Mouse (Mus musculus): ENCODE measurements around the gene F2rl1. TPM values are rescaled to one million over a fixed set of nuclear protein-coding genes. Genes with fewer than 3 reads are reported as not detected.
"Not testable (repeated sequence)": the region's sequence is repeated elsewhere in the genome, so short reads cannot be mapped to it uniquely, and the experiment has no call there.

The F2rl1 gene
- polyA plus RNA-seq, 1 experiment from 2014 or later, result 11.4 TPM

- H3K4me1 ChIP-seq, result peaks cover 23% of the 10 kb centered on the region
- WGBS, result 7% methylated on average over 6 of the region's 6 CpGs
- no peak overlapping the region for H3K9ac ChIP-seq
- H3K4me3 ChIP-seq (replicated peaks), result 0 out of 2 replicates have a peak overlapping the region, but pooled peaks have one; percentile 30
- no peaks in the 10 kb centered on the region for H3K36me3 ChIP-seq
- peak; percentile 33; the same call in 1 of the 2 replicates for ATAC-seq (ENCODE audit: insufficient read depth, low FRiP score, low read depth)
- peak overlapping the region; percentile 52 for H3K4me2 ChIP-seq
- peak overlapping the region; percentile 67 for H3K27ac ChIP-seq
- H3K27me3 ChIP-seq (replicated peaks), result no peaks in the 10 kb centered on the region
- H3K9me3 ChIP-seq, result no peaks in the 10 kb centered on the region
Measured at GRCm38 (mm10) chr13:95548856-95549255, 23.8 kb upstream of the F2rl1 start.

- Histone ChIP-seq H3K27me3 (replicated peaks) (no peaks in the 10 kb centered on the region), H3K9me3 (no peaks in the 10 kb centered on the region), H3K27ac (peak overlapping the region; percentile 67), H3K4me1 (peaks cover 23% of the 10 kb centered on the region), H3K4me2 (peak overlapping the region; percentile 52), H3K9ac (no peak overlapping the region), H3K36me3 (no peaks in the 10 kb centered on the region), H3K4me3 (replicated peaks) (peak overlapping the region; percentile 30)
- 14% methylated on average over 20 of the region's 20 CpGs for WGBS
- peak; percentile 40; the same call in 1 of the 2 replicates for ATAC-seq (ENCODE audit: insufficient read depth, low FRiP score, low read depth)
Measured at GRCm38 (mm10) chr13:95548291-95548789, 23.3 kb upstream of the F2rl1 start.

GRCm38 (mm10) chr13:95547090-95547611, 22.1 kb upstream of the F2rl1 start:
- Histone ChIP-seq H3K9me3 (no peaks in the 10 kb centered on the region), H3K4me2 (no peak overlapping the region), H3K4me3 (replicated peaks) (no peak overlapping the region), H3K27ac (peak overlapping the region; percentile 67; the same call in 1 of the 2 replicates), H3K36me3 (no peaks in the 10 kb centered on the region), H3K4me1 (peaks cover 23% of the 10 kb centered on the region), H3K27me3 (replicated peaks) (no peaks in the 10 kb centered on the region), H3K9ac (no peak overlapping the region)
- ATAC-seq (ENCODE audit: insufficient read depth, low FRiP score, low read depth), result no peak
- 38% methylated on average over 12 of the region's 12 CpGs for WGBS

GRCm38 (mm10) chr13:95546251-95546650, 21.2 kb upstream of the F2rl1 start:
- Histone ChIP-seq H3K9ac (no peak overlapping the region), H3K27me3 (replicated peaks) (no peaks in the 10 kb centered on the region), H3K27ac (0 out of 2 replicates have a peak overlapping the region, but pooled peaks have one; percentile 40), H3K4me3 (replicated peaks) (no peak overlapping the region), H3K36me3 (no peaks in the 10 kb centered on the region), H3K9me3 (no peaks in the 10 kb centered on the region), H3K4me2 (no peak overlapping the region), H3K4me1 (peaks cover 23% of the 10 kb centered on the region)
- WGBS, result 38% methylated on average over 6 of the region's 6 CpGs
- no peak for ATAC-seq (ENCODE audit: insufficient read depth, low FRiP score, low read depth)

GRCm38 (mm10) chr13:95545729-95546186, 20.7 kb upstream of the F2rl1 start:
- Histone ChIP-seq H3K27me3 (replicated peaks) (no peaks in the 10 kb centered on the region), H3K9me3 (no peaks in the 10 kb centered on the region), H3K4me2 (no peak overlapping the region), H3K4me3 (replicated peaks) (no peak overlapping the region), H3K4me1 (peaks cover 23% of the 10 kb centered on the region), H3K36me3 (no peaks in the 10 kb centered on the region), H3K9ac (no peak overlapping the region), H3K27ac (0 out of 2 replicates have a peak overlapping the region, but pooled peaks have one; percentile 40)
- 55% methylated on average over 7 of the region's 7 CpGs for WGBS
- ATAC-seq (ENCODE audit: insufficient read depth, low FRiP score, low read depth), result no peak; the same call in 1 of the 2 replicates

GRCm38 (mm10) chr13:95538021-95538420, 13.0 kb upstream of the F2rl1 start:
- Histone ChIP-seq H3K27me3 (replicated peaks) (no peaks in the 10 kb centered on the region), H3K36me3 (no peaks in the 10 kb centered on the region), H3K4me1 (peaks cover 17% of the 10 kb centered on the region; the same call in 1 of the 2 replicates), H3K27ac (no peak overlapping the region), H3K4me3 (replicated peaks) (no peak overlapping the region), H3K9me3 (no peaks in the 10 kb centered on the region), H3K9ac (no peak overlapping the region), H3K4me2 (no peak overlapping the region)
- ATAC-seq (ENCODE audit: insufficient read depth, low FRiP score, low read depth), result no peak
- 69% methylated on average over 5 of the region's 5 CpGs for WGBS

GRCm38 (mm10) chr13:95536117-95536493, 11.1 kb upstream of the F2rl1 start:
- no peaks in the 10 kb centered on the region for H3K9me3 ChIP-seq
- H3K9ac ChIP-seq, result no peak overlapping the region
- no peak overlapping the region for H3K4me3 ChIP-seq (replicated peaks)
- peaks cover 20% of the 10 kb centered on the region; the same call in 1 of the 2 replicates for H3K4me1 ChIP-seq
- H3K27ac ChIP-seq, result no peak overlapping the region
- no peaks in the 10 kb centered on the region for H3K27me3 ChIP-seq (replicated peaks)
- H3K36me3 ChIP-seq, result no peaks in the 10 kb centered on the region
- no peak for ATAC-seq (ENCODE audit: insufficient read depth, low FRiP score, low read depth)
- WGBS, result 35% methylated on average over 5 of the region's 5 CpGs
- no peak overlapping the region for H3K4me2 ChIP-seq

- Histone ChIP-seq H3K4me3 (replicated peaks) (no peak overlapping the region), H3K9ac (no peak overlapping the region), H3K9me3 (no peaks in the 10 kb centered on the region), H3K36me3 (no peaks in the 10 kb centered on the region), H3K27me3 (replicated peaks) (no peaks in the 10 kb centered on the region), H3K4me1 (peaks cover 20% of the 10 kb centered on the region; the same call in 1 of the 2 replicates), H3K4me2 (peak overlapping the region; percentile 34), H3K27ac (0 out of 2 replicates have a peak overlapping the region, but pooled peaks have one; percentile 23)
- 0 out of 2 replicates have a peak, but pooled peaks have one; percentile 19 for ATAC-seq (ENCODE audit: insufficient read depth, low FRiP score, low read depth)
- WGBS, result 14% methylated on average over 11 of the region's 11 CpGs
Measured at GRCm38 (mm10) chr13:95535461-95536116, 10.6 kb upstream of the F2rl1 start.

GRCm38 (mm10) chr13:95535026-95535425, 10.0 kb upstream of the F2rl1 start:
- Histone ChIP-seq H3K36me3 (no peaks in the 10 kb centered on the region), H3K27ac (no peak overlapping the region), H3K4me3 (replicated peaks) (no peak overlapping the region), H3K4me1 (peaks cover 20% of the 10 kb centered on the region; the same call in 1 of the 2 replicates), H3K27me3 (replicated peaks) (no peaks in the 10 kb centered on the region), H3K9me3 (no peaks in the 10 kb centered on the region), H3K9ac (no peak overlapping the region), H3K4me2 (peak overlapping the region; percentile 38)
- 23% methylated on average over 6 of the region's 6 CpGs for WGBS
- ATAC-seq (ENCODE audit: insufficient read depth, low FRiP score, low read depth), result no peak

GRCm38 (mm10) chr13:95534131-95534561, 9.1 kb upstream of the F2rl1 start:
- Histone ChIP-seq H3K4me3 (replicated peaks) (no peak overlapping the region), H3K9me3 (no peaks in the 10 kb centered on the region), H3K4me1 (peaks cover 20% of the 10 kb centered on the region; the same call in 1 of the 2 replicates), H3K9ac (no peak overlapping the region), H3K27me3 (replicated peaks) (no peaks in the 10 kb centered on the region), H3K27ac (peak overlapping the region; percentile 59; the same call in 1 of the 2 replicates), H3K4me2 (peak overlapping the region; percentile 38), H3K36me3 (no peaks in the 10 kb centered on the region)
- no peak; the same call in 1 of the 2 replicates for ATAC-seq (ENCODE audit: insufficient read depth, low FRiP score, low read depth)
- WGBS, result 4% methylated on average over 5 of the region's 5 CpGs

GRCm38 (mm10) chr13:95533640-95534039, 8.6 kb upstream of the F2rl1 start:
- Histone ChIP-seq H3K4me3 (replicated peaks) (no peak overlapping the region), H3K27me3 (replicated peaks) (no peaks in the 10 kb centered on the region), H3K4me2 (no peak overlapping the region), H3K4me1 (peaks cover 20% of the 10 kb centered on the region; the same call in 1 of the 2 replicates), H3K9ac (no peak overlapping the region), H3K9me3 (no peaks in the 10 kb centered on the region), H3K36me3 (no peaks in the 10 kb centered on the region), H3K27ac (peak overlapping the region; percentile 59; the same call in 1 of the 2 replicates)
- 39% methylated on average over 8 of the region's 8 CpGs for WGBS
- no peak for ATAC-seq (ENCODE audit: insufficient read depth, low FRiP score, low read depth)

GRCm38 (mm10) chr13:95533121-95533520, 8.1 kb upstream of the F2rl1 start:
- H3K9me3 ChIP-seq; H3K36me3 ChIP-seq; H3K4me3 ChIP-seq (replicated peaks); ATAC-seq (ENCODE audit: insufficient read depth, low FRiP score, low read depth); H3K27me3 ChIP-seq (replicated peaks); H3K9ac ChIP-seq; H3K4me2 ChIP-seq; H3K27ac ChIP-seq: not testable (repeated sequence)
- WGBS, result 87% methylated on average over 5 of the region's 5 CpGs
- H3K4me1 ChIP-seq, result peaks cover 20% of the 10 kb centered on the region; the same call in 1 of the 2 replicates
